Mouse (Mus musculus) lung, postnatal 0 days (tissue): ENCODE measurements around the gene Mcmbp. TPM values are rescaled to one million over a fixed set of nuclear protein-coding genes. Genes with fewer than 3 reads are reported as not detected.

Experiments
- ATAC-seq: fragments of 200-750 bp; cut with Nextera tagmentation; 2 replicates; pipeline ENCODE4 v1.8.0; 2017; ENCODE audit warnings: moderate library complexity
- DNase-seq: peaks from one replicate; pipeline ENCODE4 v3.0.0-alpha.2; 2016; ENCODE audit warnings: low spot score
- H3K27ac ChIP-seq: fragments of 300-500 bp; sonication (generic); 2 replicates; pipeline ENCODE4 v1.5.1; 2014; ENCODE audit warnings: antibody characterized with exemption, mild to moderate bottlenecking, low read length, mixed read lengths
- H3K27me3 ChIP-seq: fragments of 300-500 bp; sonication (generic); replicated peaks from 2 replicates; pipeline ENCODE4 v1.6.1; 2014; ENCODE audit warnings: low read length, mixed read lengths; ENCODE audit not compliant: insufficient read depth
- H3K36me3 ChIP-seq: fragments of 300-500 bp; sonication (generic); 2 replicates; pipeline ENCODE4 v1.6.1; 2014; ENCODE audit warnings: low read length, mixed read lengths; ENCODE audit not compliant: insufficient read depth
- H3K4me1 ChIP-seq: fragments of 300-500 bp; sonication (generic); 2 replicates; pipeline ENCODE4 v1.6.1; 2014; ENCODE audit warnings: antibody characterized with exemption, low read depth, low read length, mixed read lengths; ENCODE audit not compliant: insufficient read depth
- H3K4me2 ChIP-seq: fragments of 300-500 bp; sonication (generic); replicated peaks from 2 replicates; pipeline ENCODE4 v1.6.1; 2014; ENCODE audit warnings: low read depth, mild to moderate bottlenecking, low read length, moderate library complexity, mixed read lengths
- H3K4me3 ChIP-seq: fragments of 300-500 bp; sonication (generic); 2 replicates; pipeline ENCODE4 v1.5.1; 2014; ENCODE audit warnings: low read depth, low read length
- H3K9ac ChIP-seq: fragments of 300-500 bp; sonication (generic); replicated peaks from 2 replicates; pipeline ENCODE4 v1.6.1; 2014; ENCODE audit warnings: low read depth, mild to moderate bottlenecking
- H3K9me3 ChIP-seq: fragments of 300-500 bp; sonication (generic); 2 replicates; pipeline ENCODE4 v1.6.1; 2016; ENCODE audit warnings: low read length, mixed read lengths
- CTCF ChIP-seq: IDR thresholded peaks from 2 replicates; pipeline ENCODE4 v1.5.1; 2016; ENCODE audit warnings: antibody characterized with exemption, mild to moderate bottlenecking
- EP300 ChIP-seq: IDR thresholded peaks from 2 replicates; pipeline ENCODE4 v1.6.1; 2016; ENCODE audit warnings: antibody characterized with exemption, mild to moderate bottlenecking, control low read depth
- WGBS: fragments of 180-500 bp; shearing (Covaris S2); extraction: QIAGEN DNeasy Blood & Tissue Kit; methylation state at CpG from one replicate; pipeline ENCODE4 v1.1.7; 2014; 5-methylcytosine and 5-hydroxymethylcytosine counted together
- polyA plus RNA-seq: library from polyadenylated mRNA; unstranded; fragments of >200 nt; fragmentation: Nextera tagmentation; extraction: Ambion mirVana; gene quantifications from 2 replicates; pipeline ENCODE4 v1.2.1, GENCODE M21; 2015

The Mcmbp gene
- polyA plus RNA-seq, 1 experiment from 2014 or later: 38.8 TPM

DNA sequence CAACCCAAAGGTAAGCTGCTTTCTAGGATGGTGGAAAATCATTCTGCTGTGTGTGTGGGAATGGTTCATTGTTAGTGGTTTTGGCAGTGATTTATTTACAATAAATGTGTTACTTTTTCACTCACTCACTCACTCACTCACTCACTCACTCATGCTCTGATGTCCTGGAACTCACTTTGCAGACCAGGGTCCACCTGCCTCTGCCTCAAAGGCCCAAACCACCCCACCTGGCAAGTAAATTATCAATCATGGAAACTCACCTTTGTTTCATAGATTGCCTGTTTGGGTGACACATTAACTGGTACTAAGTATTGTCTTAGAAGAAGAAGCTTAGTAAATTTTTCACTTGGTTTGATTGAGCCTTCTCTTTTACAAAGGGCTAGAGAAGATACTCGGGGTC is 15.1 kb upstream of the Mcmbp start:
- no peak overlapping the region for H3K4me2 ChIP-seq
- no peak for ATAC-seq

DNA sequence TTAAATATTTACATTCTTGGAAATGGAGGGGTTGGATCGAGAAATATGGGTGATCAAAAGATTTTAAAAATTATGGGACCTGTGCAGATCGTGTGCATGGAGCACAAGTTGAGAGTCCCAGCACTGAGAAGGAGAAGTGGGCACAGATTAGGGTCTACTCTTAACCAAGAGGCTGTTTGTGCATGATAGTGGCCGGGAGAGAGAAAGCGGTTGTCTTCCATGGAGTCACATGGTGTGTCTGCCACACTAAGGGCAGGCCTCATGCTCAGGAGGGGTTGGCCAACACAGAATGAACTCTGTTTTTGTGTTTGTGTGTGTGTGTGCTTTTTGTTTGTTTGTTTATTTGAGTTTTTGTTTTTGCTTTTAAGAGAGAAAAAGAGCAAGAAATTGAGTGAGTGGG is 11.7 kb upstream of the Mcmbp start:
- TF ChIP-seq EP300: no peak
- Histone ChIP-seq H3K27ac (no peak overlapping the region), H3K9ac (no peak overlapping the region), H3K9me3 (no peaks in the 10 kb centered on the region), H3K36me3 (peaks cover 35% of the 10 kb centered on the region; the same call in 1 of the 2 replicates), H3K4me1 (no peaks in the 10 kb centered on the region), H3K27me3 (no peaks in the 10 kb centered on the region), H3K4me2 (no peak overlapping the region), H3K4me3 (no peak overlapping the region)
- ATAC-seq (no peak), DNase-seq (no peak)
- WGBS: 88% methylated on average over 4 of the region's 4 CpGs

More for the DNA sequence above, 15.1 kb upstream of the Mcmbp start:
- H3K27me3 ChIP-seq: no peaks in the 10 kb centered on the region
- DNase-seq: no peak
- H3K36me3 ChIP-seq: peaks cover 54% of the 10 kb centered on the region
- 94% methylated on average over 1 of the region's 1 CpGs for WGBS
- H3K4me3 ChIP-seq: no peak overlapping the region
- H3K9me3 ChIP-seq: no peaks in the 10 kb centered on the region
- H3K27ac ChIP-seq: no peak overlapping the region
- TF ChIP-seq EP300 (no peak), CTCF (no peak)
- no peak overlapping the region for H3K9ac ChIP-seq
- no peaks in the 10 kb centered on the region for H3K4me1 ChIP-seq

DNA sequence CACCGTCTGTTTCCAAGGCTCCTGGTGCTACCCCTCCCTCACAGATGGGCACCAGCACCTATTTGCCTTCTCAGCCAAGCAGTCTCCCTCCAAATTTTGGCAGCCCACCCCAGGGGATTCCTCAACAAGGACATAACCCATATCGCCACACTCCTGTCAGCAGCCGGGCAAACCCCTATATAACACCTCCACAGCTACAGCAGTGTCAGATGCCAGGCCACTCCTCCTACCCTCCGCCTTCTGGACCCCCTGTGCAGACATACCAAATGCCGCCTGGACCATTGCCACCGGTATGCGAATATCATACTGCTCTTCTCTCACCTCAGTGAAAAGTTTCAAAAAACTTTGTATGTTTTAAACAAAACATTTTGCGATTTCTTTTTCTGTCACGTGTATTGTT is 10.0 kb upstream of the Mcmbp start:
- Histone ChIP-seq H3K27ac (no peak overlapping the region), H3K4me2 (no peak overlapping the region), H3K9me3 (no peaks in the 10 kb centered on the region), H3K27me3 (no peaks in the 10 kb centered on the region), H3K4me1 (peaks cover 6% of the 10 kb centered on the region; the same call in 1 of the 2 replicates), H3K36me3 (peaks cover 31% of the 10 kb centered on the region; the same call in 1 of the 2 replicates), H3K4me3 (no peak overlapping the region), H3K9ac (no peak overlapping the region)
- TF ChIP-seq EP300 (no peak), CTCF (no peak)
- WGBS: 88% methylated on average over 9 of the region's 9 CpGs
- ATAC-seq (no peak), DNase-seq (no peak)

DNA sequence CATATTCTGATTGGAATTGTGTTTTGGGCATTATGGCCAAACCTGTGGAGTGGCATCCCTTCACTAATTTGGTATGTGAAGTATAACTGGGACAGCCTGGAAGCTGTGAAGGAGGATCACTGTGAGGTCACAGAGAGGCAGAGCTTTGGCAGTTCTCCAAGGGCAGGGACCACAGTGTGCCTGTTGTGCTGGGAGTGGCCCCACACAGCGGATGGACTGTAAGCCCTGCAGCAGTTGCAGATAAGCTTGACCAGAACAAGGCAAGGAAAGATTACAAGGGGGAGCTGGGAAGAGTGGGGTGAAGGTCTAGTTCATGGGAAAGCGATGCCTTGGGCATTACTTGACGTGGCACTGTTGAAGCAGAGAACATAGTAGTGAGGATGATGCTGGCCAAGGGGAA is 8.5 kb upstream of the Mcmbp start:
- 37% methylated on average over 3 of the region's 3 CpGs for WGBS
- no peaks in the 10 kb centered on the region for H3K9me3 ChIP-seq
- H3K36me3 ChIP-seq: peaks cover 16% of the 10 kb centered on the region; the same call in 1 of the 2 replicates
- 0 out of 2 replicates have a peak overlapping the region, but pooled peaks have one; percentile 3 for H3K4me2 ChIP-seq
- TF ChIP-seq CTCF (no peak), EP300 (peak; percentile 90)
- DNase-seq (peak; percentile 85), ATAC-seq (peak; percentile 62)
- peak overlapping the region; percentile 59; the same call in 1 of the 2 replicates for H3K27ac ChIP-seq
- no peak overlapping the region for H3K4me3 ChIP-seq
- H3K4me1 ChIP-seq: peaks cover 10% of the 10 kb centered on the region; the same call in 1 of the 2 replicates
- no peaks in the 10 kb centered on the region for H3K27me3 ChIP-seq
- no peak overlapping the region for H3K9ac ChIP-seq

DNA sequence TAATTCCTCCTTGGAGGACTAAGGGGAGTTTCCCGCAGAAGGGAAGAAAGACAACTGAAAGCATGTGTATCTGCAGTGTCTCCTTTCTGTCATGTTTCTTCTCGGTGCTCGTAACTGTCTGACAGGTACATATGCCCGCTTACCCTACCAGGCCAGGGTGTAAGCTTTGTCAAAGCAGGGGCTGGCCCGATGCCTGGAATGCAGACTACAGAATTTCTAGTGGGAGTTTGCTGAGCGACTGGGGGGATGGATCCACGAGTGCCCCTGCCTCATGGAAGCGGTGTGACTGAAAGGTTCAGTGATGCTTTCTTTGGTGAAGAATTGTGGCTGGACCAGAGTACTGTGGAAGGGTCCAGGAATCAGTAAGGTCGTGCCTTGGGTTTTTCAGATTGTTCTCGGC is 5.9 kb upstream of the Mcmbp start:
- H3K9me3 ChIP-seq: no peaks in the 10 kb centered on the region
- no peak for DNase-seq
- H3K9ac ChIP-seq: no peak overlapping the region
- TF ChIP-seq EP300: no peak
- no peak for TF ChIP-seq CTCF
- peak overlapping the region; percentile 84 for H3K4me2 ChIP-seq
- H3K27me3 ChIP-seq: no peaks in the 10 kb centered on the region
- 72% methylated on average over 10 of the region's 10 CpGs for WGBS
- no peak overlapping the region for H3K27ac ChIP-seq
- H3K4me1 ChIP-seq: peaks cover 10% of the 10 kb centered on the region; the same call in 1 of the 2 replicates
- ATAC-seq: no peak
- no peak overlapping the region for H3K4me3 ChIP-seq
- H3K36me3 ChIP-seq: peaks cover 5% of the 10 kb centered on the region; the same call in 1 of the 2 replicates

- Histone ChIP-seq H3K4me3 (peak within 1 kb of the TSS; percentile 93), H3K9me3 (no peaks in the 10 kb centered on the region), H3K27ac (peak within 1 kb of the TSS; percentile 83), H3K9ac (peak within 1 kb of the TSS; percentile 93), H3K27me3 (no peaks in the 10 kb centered on the region), H3K4me2 (peak within 1 kb of the TSS; percentile 84), H3K36me3 (no peaks in the 10 kb centered on the region), H3K4me1 (peaks cover 10% of the 10 kb centered on the region; the same call in 1 of the 2 replicates)
- TF ChIP-seq CTCF (no peak), EP300 (peak; percentile 95)
- ATAC-seq: peak; percentile 85
- WGBS: under 1% methylated on average over 55 of the region's 55 CpGs
- peak; percentile 98 for DNase-seq
Measured at GRCm38 (mm10) chr7:128744684-128745485, 4.6 kb upstream of the Mcmbp start, which contains the start of gene Sec23ip. Sec23ip (plus strand) TSS chr7:128744943.
